Mouse (Mus musculus) cerebellum, postnatal 25 days (tissue): ENCODE measurements at regions not wholly inside any gene's neighbourhood (a gene's known extent, or its start where the extent isn't known, plus 50 kb on each side); places are given as distances from the start of the nearest gene placed in this dataset.
"Not testable (repeated sequence)": the region's sequence is repeated elsewhere in the genome, so short reads cannot be mapped to it uniquely, and the experiment has no call there.

ENCODE experiments used
- DNase-seq, 2 experiments: peaks; one replicate each; pipeline ENCODE4 v3.0.0; 2021; ENCODE audit warnings: mixed read lengths in 2 of 2

GRCm38 (mm10) chr15:90400326-90401280 lies 176.5 kb downstream of the Alg10b start:
- DNase-seq: no peak

- peak in 1 of 2 experiments; percentile 7 for DNase-seq
Observed at GRCm38 (mm10) chr15:90420776-90421175, 196.7 kb downstream of the Alg10b start.

DNA sequence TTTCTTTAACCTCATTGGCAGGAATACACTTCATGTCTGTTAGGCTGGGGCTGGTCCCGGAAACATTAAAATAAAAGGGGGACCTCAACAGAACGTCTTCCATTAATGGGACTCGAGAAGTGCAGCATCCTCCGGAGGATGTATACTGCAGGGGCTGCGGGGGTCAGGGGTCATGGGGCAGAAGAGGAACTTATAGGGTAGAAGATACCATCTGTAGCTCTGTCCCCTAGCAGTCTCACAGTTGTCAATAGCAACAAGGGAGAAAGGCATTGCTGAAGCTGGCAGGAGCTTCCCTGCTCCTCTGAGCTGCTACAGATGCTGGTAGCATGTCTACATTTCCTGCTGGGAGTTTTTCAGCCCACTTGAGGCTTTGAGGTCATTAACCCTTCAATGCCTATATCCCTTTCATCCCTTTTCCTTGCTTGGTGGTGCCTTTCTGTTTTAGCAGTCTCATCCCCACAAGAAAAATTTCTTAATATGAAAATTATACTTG lies 198.1 kb downstream of the Alg10b start:
- no peak for DNase-seq

DNA sequence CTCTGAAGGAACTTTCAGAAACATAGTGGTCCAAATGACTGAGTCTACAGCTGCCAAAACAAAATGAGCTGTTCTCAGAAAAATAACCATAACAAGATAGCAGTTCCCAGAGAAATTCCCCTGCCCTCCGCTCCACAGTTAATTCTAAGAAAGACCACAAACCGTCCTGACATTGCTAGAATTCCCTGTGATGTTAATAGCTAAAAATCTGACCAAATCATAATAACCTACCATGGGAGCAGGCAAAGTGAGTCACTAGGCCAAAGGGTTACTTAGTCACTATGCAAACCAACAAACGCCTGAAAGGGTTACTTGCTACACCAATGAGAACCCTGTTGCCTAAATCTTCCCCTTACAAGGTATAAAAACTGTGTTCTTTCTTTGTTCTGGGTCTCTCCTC lies 206.9 kb downstream of the Alg10b start:
- DNase-seq: not testable (repeated sequence)

- DNase-seq: no peak
Observed at GRCm38 (mm10) chr15:90432154-90432553, 208.0 kb downstream of the Alg10b start.

GRCm38 (mm10) chr15:90435286-90435685 lies 211.2 kb downstream of the Alg10b start:
- DNase-seq: no peak
